Mouse (Mus musculus) forebrain, embryonic 14.5 days (tissue): ENCODE data around the gene Naglu. TPM values are rescaled to one million over a fixed set of nuclear protein-coding genes. Genes with fewer than 3 reads are reported as not detected.

Experiments used
- ATAC-seq: fragments of 200-750 bp; cut with Nextera tagmentation; 2 replicates; pipeline ENCODE4 v1.8.0; 2017; ENCODE audit warnings: mild to moderate bottlenecking, moderate library complexity
- DNase-seq: peaks from one replicate; pipeline ENCODE4 v3.0.0-alpha.2; 2015; ENCODE audit warnings: low spot score
- H3K27ac ChIP-seq: fragments of 300-500 bp; sonication (generic); 2 replicates; pipeline ENCODE4 v1.5.1; 2014; ENCODE audit warnings: low read depth, mild to moderate bottlenecking, control low read depth, low read length, moderate library complexity
- H3K27me3 ChIP-seq: fragments of 300-500 bp; sonication (generic); replicated peaks from 2 replicates; pipeline ENCODE4 v1.6.1; 2014; ENCODE audit warnings: low read length, control low read depth, mixed read lengths; ENCODE audit not compliant: control insufficient read depth, insufficient read depth
- H3K36me3 ChIP-seq: fragments of 300-500 bp; sonication (generic); 2 replicates; pipeline ENCODE4 v1.6.1; 2014; ENCODE audit warnings: low read length, control low read depth; ENCODE audit not compliant: control insufficient read depth, insufficient read depth
- H3K4me1 ChIP-seq: fragments of 300-500 bp; sonication (generic); 2 replicates; pipeline ENCODE4 v1.6.1; 2014; ENCODE audit warnings: antibody characterized with exemption, low read length, control low read depth; ENCODE audit not compliant: control insufficient read depth, insufficient read depth
- H3K4me2 ChIP-seq: fragments of 300-500 bp; sonication (generic); 2 replicates; pipeline ENCODE4 v1.6.1; 2014; ENCODE audit warnings: mild to moderate bottlenecking, control low read depth, low read length
- H3K4me3 ChIP-seq: fragments of 300-500 bp; sonication (generic); 2 replicates; pipeline ENCODE4 v1.5.1; 2014; ENCODE audit warnings: low read depth, low read length, control low read depth
- H3K9ac ChIP-seq: fragments of 300-500 bp; sonication (generic); 2 replicates; pipeline ENCODE4 v1.6.1; 2014; ENCODE audit warnings: mild to moderate bottlenecking, low read length, control low read depth, moderate library complexity
- H3K9me3 ChIP-seq: fragments of 300-500 bp; sonication (generic); replicated peaks from 2 replicates; pipeline ENCODE4 v1.6.1; 2016; ENCODE audit warnings: low read length, control low read depth, mixed read lengths; ENCODE audit not compliant: control insufficient read depth
- whole genome bisulfite sequencing: fragments of 180-500 bp; shearing (Covaris S2); extraction: QIAGEN DNeasy Blood & Tissue Kit; methylation state at CpG from one replicate; pipeline ENCODE4 v1.1.7; 2014; 5-methylcytosine and 5-hydroxymethylcytosine counted together
- polyA plus RNA-seq: library from polyadenylated mRNA; unstranded; fragments of >200 nt; fragmentation: Nextera tagmentation; extraction: Ambion mirVana; gene quantifications from 2 replicates; pipeline ENCODE4 v1.2.1, GENCODE M21; 2014

Gene Naglu
- polyA plus RNA-seq, 1 experiment from 2014 or later, result 6.6 TPM

DNA sequence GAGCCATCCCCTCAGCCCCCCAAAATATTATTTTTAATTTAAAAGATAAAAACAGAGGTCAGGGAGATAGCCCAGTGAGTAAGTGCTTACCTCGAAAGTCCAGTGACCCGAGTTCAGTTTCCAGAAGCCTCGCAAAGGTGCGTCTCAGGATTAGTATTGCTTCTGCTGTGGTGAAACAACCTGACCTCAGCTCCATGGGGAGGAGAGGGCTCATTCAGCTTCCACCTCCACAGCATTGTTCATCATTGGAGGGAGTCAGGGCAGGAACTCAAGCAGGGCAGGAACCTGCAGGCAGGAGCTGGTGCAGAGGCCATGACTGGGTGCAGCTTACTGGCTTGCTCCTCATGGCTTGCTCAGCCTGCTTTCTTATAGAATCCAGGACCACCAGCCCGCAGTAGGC is 8.8 kb upstream of the Naglu start:
- ATAC-seq, result no peak
- no peak overlapping the region for H3K27ac ChIP-seq
- H3K9ac ChIP-seq, result no peak overlapping the region
- DNase-seq, result no peak
- peaks cover 61% of the 10 kb centered on the region for H3K36me3 ChIP-seq
- H3K4me1 ChIP-seq, result no peaks in the 10 kb centered on the region
- H3K27me3 ChIP-seq, result no peaks in the 10 kb centered on the region
- WGBS, result 93% methylated on average over 5 of the region's 5 CpGs
- no peak overlapping the region for H3K4me2 ChIP-seq
- no peak overlapping the region for H3K4me3 ChIP-seq
- H3K9me3 ChIP-seq, result no peaks in the 10 kb centered on the region

GRCm38 (mm10) chr11:101062165-101062884 is 7.5 kb upstream of the Naglu start:
- WGBS, result 75% methylated on average over 12 of the region's 12 CpGs

DNA sequence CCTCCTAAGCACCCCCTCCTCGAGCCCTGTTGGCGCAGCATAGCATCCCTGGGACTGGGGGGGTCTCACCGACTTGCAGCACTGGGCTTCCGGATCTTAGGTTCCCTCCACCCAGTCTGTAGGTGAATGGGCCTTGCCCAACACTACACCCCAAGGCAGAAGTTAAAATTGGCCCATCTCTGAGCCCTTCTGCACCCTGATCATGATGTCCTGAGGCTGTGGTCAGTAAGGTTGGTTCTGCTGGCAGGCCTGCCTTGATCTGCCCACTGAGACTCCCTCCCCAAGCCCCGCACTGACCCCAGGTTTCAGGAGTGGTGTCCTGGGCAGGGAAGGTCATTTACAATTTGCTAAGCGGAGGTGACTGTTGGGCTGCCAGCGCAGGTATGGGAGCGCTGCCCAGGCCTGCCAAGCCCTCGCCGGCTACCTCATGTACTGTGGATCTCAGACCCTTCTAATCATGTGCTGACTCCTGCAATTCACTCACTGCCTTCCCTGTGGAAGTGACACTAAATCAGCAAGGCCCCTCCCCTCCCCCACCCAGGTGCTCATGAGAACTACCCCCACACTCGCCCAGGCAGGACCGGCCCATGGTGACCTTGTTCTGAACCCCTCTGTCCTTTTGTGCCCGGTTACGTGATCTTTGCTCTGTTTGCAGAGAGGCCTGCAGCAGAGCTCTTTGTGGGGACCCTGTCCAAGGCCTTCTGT is 6.7 kb upstream of the Naglu start:
- H3K36me3 ChIP-seq, result peaks cover 43% of the 10 kb centered on the region
- no peak overlapping the region for H3K9ac ChIP-seq
- DNase-seq (no peak), ATAC-seq (no peak)
- peaks cover 3% of the 10 kb centered on the region; the same call in 1 of the 2 replicates for H3K4me1 ChIP-seq
- no peak overlapping the region for H3K4me2 ChIP-seq
- H3K27ac ChIP-seq, result peak overlapping the region; percentile 39; the same call in 1 of the 2 replicates
- H3K27me3 ChIP-seq, result 0 out of 2 replicates have a peak, but pooled peaks cover 2% of the 10 kb centered on the region
- 81% methylated on average over 14 of the region's 14 CpGs for WGBS
- no peak overlapping the region for H3K4me3 ChIP-seq
- no peaks in the 10 kb centered on the region for H3K9me3 ChIP-seq

More at GRCm38 (mm10) chr11:101062165-101062884, 7.5 kb upstream of the Naglu start:
- H3K9ac ChIP-seq, result no peak overlapping the region
- peaks cover 48% of the 10 kb centered on the region for H3K36me3 ChIP-seq
- H3K4me3 ChIP-seq, result no peak overlapping the region
- no peaks in the 10 kb centered on the region for H3K9me3 ChIP-seq
- peaks cover 3% of the 10 kb centered on the region; the same call in 1 of the 2 replicates for H3K4me1 ChIP-seq
- H3K27me3 ChIP-seq, result no peaks in the 10 kb centered on the region
- no peak for DNase-seq
- ATAC-seq, result no peak
- H3K4me2 ChIP-seq, result no peak overlapping the region
- H3K27ac ChIP-seq, result no peak overlapping the region

- whole genome bisulfite sequencing, result 61% methylated on average over 12 of the region's 12 CpGs
- no peak for DNase-seq
Observed at GRCm38 (mm10) chr11:101063676-101064327, 6.0 kb upstream of the Naglu start.

DNA sequence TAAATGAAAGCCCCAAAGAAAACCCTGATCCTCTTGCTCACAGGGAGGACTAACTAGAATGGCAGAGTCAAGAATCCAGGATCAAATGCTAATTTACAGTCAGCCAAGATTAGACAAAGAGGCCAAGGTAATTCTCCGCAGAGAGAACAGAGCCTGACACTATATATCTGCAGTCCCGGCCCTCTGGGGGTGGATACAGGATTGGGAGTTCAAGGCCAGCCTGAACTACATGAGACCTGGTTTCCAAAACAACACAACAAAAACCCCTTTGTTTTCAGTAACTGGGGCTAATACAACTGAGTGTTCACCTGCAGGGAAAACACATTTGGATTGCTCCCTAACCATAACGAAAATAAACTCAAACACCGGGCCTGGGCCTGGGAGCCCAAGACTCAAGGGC is 5.3 kb upstream of the Naglu start:
- Histone ChIP-seq H3K27me3 (0 out of 2 replicates have a peak, but pooled peaks cover 2% of the 10 kb centered on the region), H3K4me2 (no peak overlapping the region), H3K27ac (peak overlapping the region; percentile 48; the same call in 1 of the 2 replicates), H3K9ac (no peak overlapping the region), H3K4me1 (peaks cover 3% of the 10 kb centered on the region; the same call in 1 of the 2 replicates), H3K9me3 (no peaks in the 10 kb centered on the region), H3K4me3 (no peak overlapping the region), H3K36me3 (peaks cover 36% of the 10 kb centered on the region)
- 84% methylated on average over 4 of the region's 4 CpGs for WGBS
- ATAC-seq (no peak), DNase-seq (no peak)

More at GRCm38 (mm10) chr11:101063676-101064327, 6.0 kb upstream of the Naglu start:
- H3K4me3 ChIP-seq, result no peak overlapping the region
- no peak for ATAC-seq
- H3K36me3 ChIP-seq, result peaks cover 37% of the 10 kb centered on the region
- H3K9ac ChIP-seq, result no peak overlapping the region; the same call in 1 of the 2 replicates
- H3K27me3 ChIP-seq, result 0 out of 2 replicates have a peak, but pooled peaks cover 2% of the 10 kb centered on the region
- H3K4me2 ChIP-seq, result no peak overlapping the region
- H3K9me3 ChIP-seq, result no peaks in the 10 kb centered on the region
- peak overlapping the region; percentile 48; the same call in 1 of the 2 replicates for H3K27ac ChIP-seq
- peaks cover 3% of the 10 kb centered on the region; the same call in 1 of the 2 replicates for H3K4me1 ChIP-seq

GRCm38 (mm10) chr11:101065002-101065401 is 4.8 kb upstream of the Naglu start:
- Histone ChIP-seq H3K9ac (no peak overlapping the region), H3K27ac (no peak overlapping the region), H3K4me2 (no peak overlapping the region), H3K4me1 (peaks cover 3% of the 10 kb centered on the region; the same call in 1 of the 2 replicates), H3K4me3 (no peak overlapping the region), H3K27me3 (0 out of 2 replicates have a peak, but pooled peaks cover 2% of the 10 kb centered on the region), H3K36me3 (peaks cover 32% of the 10 kb centered on the region), H3K9me3 (no peaks in the 10 kb centered on the region)
- 92% methylated on average over 9 of the region's 9 CpGs for WGBS
- ATAC-seq (no peak), DNase-seq (no peak)

- peak overlapping the region; percentile 52 for H3K9ac ChIP-seq
- peak overlapping the region; percentile 51 for H3K4me2 ChIP-seq
- peaks cover 8% of the 10 kb centered on the region for H3K4me1 ChIP-seq
- no peaks in the 10 kb centered on the region for H3K9me3 ChIP-seq
- peak; percentile 24 for ATAC-seq
- H3K4me3 ChIP-seq, result peak overlapping the region; percentile 23
- no peak overlapping the region for H3K27ac ChIP-seq
- H3K36me3 ChIP-seq, result peaks cover 17% of the 10 kb centered on the region
- DNase-seq, result peak; percentile 85
- 0 out of 2 replicates have a peak, but pooled peaks cover 2% of the 10 kb centered on the region for H3K27me3 ChIP-seq
- 22% methylated on average over 18 of the region's 18 CpGs for WGBS
Observed at GRCm38 (mm10) chr11:101066549-101067412, 3.0 kb upstream of the Naglu start.

DNA sequence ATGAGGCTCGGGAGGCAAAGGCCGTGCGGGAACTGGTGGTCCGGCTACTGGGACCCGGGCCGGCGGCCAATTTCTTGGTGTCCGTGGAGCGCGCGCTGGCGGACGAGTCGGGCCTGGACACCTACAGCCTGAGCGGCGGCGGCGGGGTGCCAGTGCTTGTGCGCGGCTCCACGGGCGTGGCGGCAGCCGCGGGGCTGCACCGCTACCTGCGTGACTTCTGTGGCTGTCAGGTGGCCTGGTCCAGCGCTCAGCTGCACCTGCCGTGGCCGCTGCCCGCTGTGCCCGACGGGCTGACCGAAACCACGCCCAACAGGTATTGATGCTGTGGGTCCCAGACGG is 346 bp downstream of the Naglu start:
- ATAC-seq (peak; percentile 66), DNase-seq (no peak)
- H3K27me3 ChIP-seq, result 0 out of 2 replicates have a peak, but pooled peaks cover 2% of the 10 kb centered on the region
- no peaks in the 10 kb centered on the region for H3K36me3 ChIP-seq
- H3K9me3 ChIP-seq, result no peaks in the 10 kb centered on the region
- peak overlapping the region; percentile 86 for H3K9ac ChIP-seq
- H3K4me1 ChIP-seq, result peaks cover 8% of the 10 kb centered on the region
- peak overlapping the region; percentile 98 for H3K4me2 ChIP-seq
- H3K4me3 ChIP-seq, result peak overlapping the region; percentile 86
- H3K27ac ChIP-seq, result peak overlapping the region; percentile 68
- WGBS, result under 1% methylated on average over 36 of the region's 36 CpGs
